Mouse (Mus musculus) spleen, adult 2 months (tissue): ENCODE results near the gene Sdc3. TPM values are rescaled to one million over a fixed set of nuclear protein-coding genes. Genes with fewer than 3 reads are reported as not detected.

ENCODE experiments used
- DNase-seq, 2 experiments: peaks; one replicate each; pipeline versions ENCODE4 v3.0.0 to v3.0.0-alpha.2; 2012 to 2021; ENCODE audit warnings: low spot score in 2 of 2, low read depth in 1 of 2
- H3K27ac ChIP-seq: fragments of 200-500 bp; 2 replicates; pipeline ENCODE4 v1.5.1; 2012; ENCODE audit warnings: low read length, inconsistent platforms; ENCODE audit not compliant: insufficient read depth
- H3K27me3 ChIP-seq: fragments of 200-500 bp; 2 replicates; pipeline ENCODE4 v1.6.1; 2012; ENCODE audit warnings: mild to moderate bottlenecking, moderate library complexity, low read length, inconsistent platforms; ENCODE audit not compliant: control insufficient read depth, insufficient read depth
- H3K36me3 ChIP-seq: fragments of 200-500 bp; 2 replicates; pipeline ENCODE4 v1.6.1; 2012; ENCODE audit warnings: mild to moderate bottlenecking, low read length, inconsistent platforms; ENCODE audit not compliant: control insufficient read depth, insufficient read depth
- H3K4me1 ChIP-seq: fragments of 200-500 bp; 2 replicates; pipeline ENCODE4 v1.6.1; 2011; ENCODE audit warnings: inconsistent platforms; ENCODE audit not compliant: control insufficient read depth, insufficient read depth, insufficient read length
- H3K4me3 ChIP-seq: fragments of 200-500 bp; 2 replicates; pipeline ENCODE4 v1.5.1; 2011; ENCODE audit warnings: mild to moderate bottlenecking, inconsistent platforms; ENCODE audit not compliant: insufficient read depth, insufficient read length; ENCODE audit errors: extremely low read depth
- CTCF ChIP-seq: fragments of 200-500 bp; IDR thresholded peaks from 2 replicates; pipeline ENCODE4 v1.5.1; 2011; ENCODE audit warnings: mild to moderate bottlenecking, inconsistent platforms; ENCODE audit not compliant: insufficient read depth, insufficient read length, insufficient replicate concordance; ENCODE audit errors: extremely low read depth
- POLR2A ChIP-seq: fragments of 200-500 bp; IDR thresholded peaks from 2 replicates; pipeline ENCODE4 v1.6.1; 2011; ENCODE audit warnings: low read depth, low read length, inconsistent platforms
- WGBS: fragments of 180-500 bp; shearing (Covaris S2); methylation state at CpG from one replicate; pipeline ENCODE4 v1.1.7; 2018; 5-methylcytosine and 5-hydroxymethylcytosine counted together
- polyA plus RNA-seq: library from polyadenylated mRNA; depleted of rRNA; stranded (reverse); fragments of >200 nt; gene quantifications from 2 replicates; pipeline ENCODE4 v1.2.3, GENCODE M21; 2012

Sdc3 gene
- polyA plus RNA-seq, 1 experiment, result 140 TPM

GRCm38 (mm10) chr4:130799118-130799517 is 6.8 kb downstream of the Sdc3 start:
- Histone ChIP-seq H3K27me3 (no peaks in the 10 kb centered on the region), H3K27ac (peak overlapping the region; percentile 34), H3K36me3 (no peaks in the 10 kb centered on the region), H3K4me3 (no peak overlapping the region), H3K4me1 (peaks cover 12% of the 10 kb centered on the region; the same call in 1 of the 2 replicates)
- WGBS, result 61% methylated on average over 4 of the region's 4 CpGs
- DNase-seq, result no peak
- TF ChIP-seq CTCF (no peak), POLR2A (no peak)

DNA sequence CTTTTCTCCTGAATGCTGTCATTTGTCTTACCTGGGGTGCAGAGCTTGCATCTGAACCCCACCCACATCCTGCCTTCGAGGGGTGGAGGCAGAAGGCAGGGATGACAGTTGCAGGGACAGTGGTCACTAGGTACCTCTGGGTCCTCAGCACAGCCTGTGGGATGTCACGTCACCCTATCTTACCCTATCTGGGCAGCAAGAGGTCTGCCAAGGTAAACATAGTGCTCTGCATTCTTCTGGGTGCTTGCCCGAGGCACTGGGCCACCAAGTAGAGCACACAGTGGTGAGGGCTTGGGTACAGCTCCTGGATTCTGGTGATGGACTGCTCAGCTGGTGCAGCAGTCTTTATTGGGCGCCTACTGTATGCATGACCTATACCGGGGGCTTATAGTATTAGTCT is 7.2 kb downstream of the Sdc3 start:
- Histone ChIP-seq H3K4me3 (no peak overlapping the region), H3K4me1 (peaks cover 12% of the 10 kb centered on the region; the same call in 1 of the 2 replicates), H3K27ac (peak overlapping the region; percentile 34), H3K27me3 (no peaks in the 10 kb centered on the region), H3K36me3 (no peaks in the 10 kb centered on the region)
- 69% methylated on average over 5 of the region's 5 CpGs for WGBS
- DNase-seq, result no peak
- no peak for TF ChIP-seq CTCF
- TF ChIP-seq POLR2A, result no peak

GRCm38 (mm10) chr4:130800147-130800546 is 7.8 kb downstream of the Sdc3 start:
- TF ChIP-seq CTCF (no peak), POLR2A (no peak)
- no peak for DNase-seq
- Histone ChIP-seq H3K4me1 (peaks cover 12% of the 10 kb centered on the region; the same call in 1 of the 2 replicates), H3K4me3 (no peak overlapping the region), H3K27ac (peak overlapping the region; percentile 39), H3K36me3 (no peaks in the 10 kb centered on the region), H3K27me3 (no peaks in the 10 kb centered on the region)
- WGBS, result 73% methylated on average over 6 of the region's 6 CpGs

- H3K36me3 ChIP-seq, result no peaks in the 10 kb centered on the region
- no peak for TF ChIP-seq CTCF
- TF ChIP-seq POLR2A, result no peak
- peaks cover 12% of the 10 kb centered on the region; the same call in 1 of the 2 replicates for H3K4me1 ChIP-seq
- H3K27me3 ChIP-seq, result no peaks in the 10 kb centered on the region
- H3K4me3 ChIP-seq, result no peak overlapping the region
- no peak for DNase-seq
- 74% methylated on average over 5 of the region's 5 CpGs for WGBS
- 0 out of 2 replicates have a peak overlapping the region, but pooled peaks have one; percentile 39 for H3K27ac ChIP-seq
These were observed 8.9 kb downstream of the Sdc3 start for GRCm38 (mm10) chr4:130801198-130801597.

DNA sequence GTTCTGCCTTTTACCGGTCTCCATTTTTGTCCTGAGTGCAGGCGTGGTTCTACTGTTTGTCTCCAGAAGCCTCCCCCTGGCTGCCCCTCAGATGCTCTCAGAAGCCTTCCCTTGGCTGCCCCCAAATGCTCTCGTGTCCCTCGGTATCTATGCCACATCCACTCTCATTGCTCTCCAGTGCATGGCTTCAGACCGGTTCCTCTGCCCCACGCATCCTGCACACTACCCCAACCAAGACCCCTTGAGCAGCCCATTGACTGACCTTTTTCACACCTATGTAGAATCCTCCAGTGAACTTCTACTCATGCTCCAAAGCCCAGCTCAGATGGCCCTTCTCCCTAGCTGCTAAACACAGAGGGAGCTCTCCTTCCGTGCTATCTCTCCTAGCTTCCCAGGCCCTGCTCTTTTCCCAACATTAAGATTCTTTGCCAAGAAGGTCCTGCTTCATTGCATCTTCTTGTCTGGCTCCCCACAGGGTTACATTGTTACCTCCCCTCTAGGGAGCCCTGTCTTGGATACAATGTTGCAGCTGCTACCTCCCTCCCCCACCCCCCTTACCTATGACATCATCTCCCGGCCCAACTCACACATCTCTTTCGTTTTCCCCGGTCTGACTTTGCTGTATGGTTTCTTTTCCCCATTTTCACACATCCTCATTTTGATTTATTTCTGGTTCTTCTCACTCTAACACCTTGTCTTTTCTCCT is 9.4 kb downstream of the Sdc3 start:
- Histone ChIP-seq H3K27me3 (no peaks in the 10 kb centered on the region), H3K27ac (peak overlapping the region; percentile 64), H3K4me3 (peak overlapping the region; percentile 24; the same call in 1 of the 2 replicates), H3K4me1 (peaks cover 12% of the 10 kb centered on the region; the same call in 1 of the 2 replicates), H3K36me3 (no peaks in the 10 kb centered on the region)
- DNase-seq, result peak in 1 of 2 experiments; percentile 53
- 57% methylated on average over 10 of the region's 10 CpGs for WGBS
- no peak for TF ChIP-seq POLR2A

GRCm38 (mm10) chr4:130803591-130803990 is 11.3 kb downstream of the Sdc3 start:
- WGBS, result 93% methylated on average over 2 of the region's 2 CpGs
- DNase-seq, result no peak
- Histone ChIP-seq H3K36me3 (no peaks in the 10 kb centered on the region), H3K4me3 (no peak overlapping the region), H3K4me1 (peaks cover 12% of the 10 kb centered on the region; the same call in 1 of the 2 replicates), H3K27me3 (no peaks in the 10 kb centered on the region), H3K27ac (no peak overlapping the region)
- TF ChIP-seq CTCF (no peak), POLR2A (no peak)

- Histone ChIP-seq H3K27me3 (no peaks in the 10 kb centered on the region), H3K27ac (no peak overlapping the region), H3K4me1 (peaks cover 12% of the 10 kb centered on the region; the same call in 1 of the 2 replicates), H3K36me3 (no peaks in the 10 kb centered on the region), H3K4me3 (no peak overlapping the region)
- no peak for DNase-seq
- 71% methylated on average over 2 of the region's 2 CpGs for WGBS
- TF ChIP-seq POLR2A (no peak), CTCF (no peak)
These were observed 12.0 kb downstream of the Sdc3 start for GRCm38 (mm10) chr4:130804292-130804691.
